ENCODE assay signal across 9 mouse cellular contexts in the genomic region with DNA sequence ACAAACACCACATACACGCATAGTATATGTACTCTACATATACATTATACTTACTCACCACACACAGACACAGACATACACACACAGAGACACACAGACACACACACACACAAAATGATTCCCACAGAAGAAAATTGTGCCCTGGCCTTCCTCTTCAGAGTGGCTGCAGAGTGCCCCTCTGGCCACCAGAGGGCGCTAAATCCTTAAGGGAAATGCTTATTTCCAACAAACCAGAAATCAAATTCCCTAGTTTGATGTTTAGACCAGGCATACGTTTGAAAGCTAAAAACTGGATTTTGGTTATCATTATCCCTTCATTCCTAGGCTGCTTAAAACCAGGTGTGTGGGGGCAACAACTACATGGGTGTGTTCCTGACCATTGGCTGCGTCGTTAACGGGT.
DNase-seq lines count a peak whose midpoint lies in the region; ATAC-seq lines count a peak whose summit lies in the region.
"Had no signal": no experiment of that assay in that cellular context is flagged by ENCODE, and none has a peak within 500 bp of the region (broad histone marks: within the 10 kb centered on the region; RNA-seq: fewer than 3 reads in every experiment).

No protein-coding gene starts in this region.

- no peak overlapping the region for H3K4me2 ChIP-seq in neural tube, embryonic 14.5 days (ENCODE audit: low read depth, low read length)
- H3K4me2 ChIP-seq: neural tube, embryonic 12.5 days had no signal

- H3K9ac ChIP-seq in neural tube, embryonic 14.5 days (replicated peaks; ENCODE audit: low read depth, low read length): no peak overlapping the region
- H3K9ac ChIP-seq: neural tube, embryonic 12.5 days had no signal

- ATAC-seq in neural tube, embryonic 14.5 days (ENCODE audit: low read depth): peak; percentile 7; the same call in 1 of the 2 replicates

- intact Hi-C loops in heart, postnatal 10 days (cut with DNase I): loop anchor here (2.0 to 5.0 kb wide), 3 partner anchors 81 to 335 kb away; partner anchors contain the start of genes Agpat4 and Map3k4

- peak; percentile 57 for DNase-seq in kidney, adult 9 months
- no peak for DNase-seq in kidney, adult 11 months
- DNase-seq in Muller cell, postnatal 12 days (ENCODE audit: inconsistent ontology term): peak; percentile 39
- DNase-seq in cerebellum, postnatal 14 days: peak; percentile 84 to 91
- DNase-seq in heart, postnatal 10 days: peak; percentile 68 to 82
- peak; percentile 74 for DNase-seq in limb, embryonic 10.5 days (ENCODE audit: low spot score)
- DNase-seq in thymus, postnatal 36 days: peak; percentile 21 to 29

- no peak overlapping the region for H3K27ac ChIP-seq in limb, embryonic 10.5 days
- H3K27ac ChIP-seq in neural tube, embryonic 14.5 days (ENCODE audit: low read depth, low read length): no peak overlapping the region
- H3K27ac ChIP-seq: neural tube, embryonic 12.5 days had no signal

- H3K27me3 ChIP-seq in limb, embryonic 10.5 days (ENCODE audit: low read depth, poor library complexity, severe bottlenecking): peaks cover 13% of the 10 kb centered on the region; the same call in 1 of the 2 replicates
- no peaks in the 10 kb centered on the region for H3K27me3 ChIP-seq in neural tube, embryonic 14.5 days (ENCODE audit: control insufficient read depth, insufficient read depth, low read length)
- H3K27me3 ChIP-seq: neural tube, embryonic 12.5 days had no signal

- H3K4me1 ChIP-seq in limb, embryonic 10.5 days: peaks cover 19% of the 10 kb centered on the region
- 0 out of 2 replicates have a peak, but pooled peaks cover 3% of the 10 kb centered on the region for H3K4me1 ChIP-seq in neural tube, embryonic 14.5 days (ENCODE audit: control insufficient read depth, insufficient read depth, low read length)

- no peaks in the 10 kb centered on the region for H3K9me3 ChIP-seq in limb, embryonic 10.5 days (replicated peaks)
- no peaks in the 10 kb centered on the region for H3K9me3 ChIP-seq in neural tube, embryonic 14.5 days (ENCODE audit: control insufficient read depth, low read length)
- H3K9me3 ChIP-seq: neural tube, embryonic 12.5 days had no signal

- H3K4me3 ChIP-seq in limb, embryonic 10.5 days: no peak overlapping the region
- no peak overlapping the region for H3K4me3 ChIP-seq in neural tube, embryonic 14.5 days (ENCODE audit: low read depth, low read length)
- H3K4me3 ChIP-seq: neural tube, embryonic 12.5 days had no signal

- H3K36me3 ChIP-seq in limb, embryonic 10.5 days: no peaks in the 10 kb centered on the region
- H3K36me3 ChIP-seq in neural tube, embryonic 14.5 days (ENCODE audit: control insufficient read depth, insufficient read depth, low read length): no peaks in the 10 kb centered on the region
- H3K36me3 ChIP-seq: neural tube, embryonic 12.5 days had no signal

- WGBS in limb, embryonic 10.5 days: 47% methylated on average over 6 of the region's 6 CpGs
- WGBS in neural tube, embryonic 14.5 days: 48% methylated on average over 6 of the region's 6 CpGs
